Mouse (Mus musculus) embryonic stem cell, embryonic (primary cell): Measurements from ENCODE around the gene Arhgef3.

Experiments used
- CTCF ChIA-PET, 4 experiments: fragments of 300-600 bp in 2 of 4; fragments of 350-600 bp in 2 of 4; sonication (Branson Sonifier 250); formaldehyde crosslinking; loops; one replicate each; lab custom pipeline; 2022; ENCODE audit warnings: inconsistent platforms in 2 of 4; lab: Charles Lee
- POLR2A ChIA-PET, 4 experiments: fragments of 300-600 bp in 2 of 4; fragments of 350-600 bp in 2 of 4; sonication (Branson Sonifier 250); formaldehyde crosslinking; loops; one replicate each; lab custom pipeline; 2022; ENCODE audit warnings: antibody characterized with exemption in 4 of 4, inconsistent platforms in 1 of 4; lab: Charles Lee

Arhgef3 gene

DNA sequence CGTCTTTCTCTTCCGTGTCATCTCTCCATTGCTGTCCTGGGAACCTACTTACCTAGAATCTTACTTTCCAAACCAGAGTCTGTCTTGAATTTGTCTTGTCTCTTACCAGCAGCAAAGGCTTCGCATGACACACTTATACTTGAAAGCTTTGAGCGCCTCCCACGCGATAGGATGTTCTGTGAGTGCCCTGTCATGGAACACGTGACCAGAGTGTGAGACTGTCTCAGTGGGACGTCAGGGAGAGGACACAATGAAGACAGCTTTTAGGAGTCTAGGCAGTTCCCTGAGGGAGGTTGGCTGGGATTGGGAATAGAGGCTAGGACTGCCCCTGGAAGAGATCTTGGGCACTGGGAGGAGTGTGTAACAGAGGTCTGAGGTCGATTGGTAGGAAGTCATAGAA, 18.6 kb upstream of the Arhgef3 start:
- CTCF ChIA-PET, result interaction anchor here (0.6 to 5.9 kb wide), 52 partner anchors 9 to 500 kb away, joined by 3 to 154 read pairs (median 4); partner anchors contain the start of genes Il17rd (in 3 of the 4) and Arhgef3 (in 1 of the 4)
- POLR2A ChIA-PET, result interaction anchor here (0.6 to 7.6 kb wide), 54 partner anchors 9 to 574 kb away, joined by 3 to 131 read pairs (median 5); partner anchors contain the start of genes Il17rd (in 4 of the 4), Appl1 (in 1 of the 4), Arhgef3 (in 1 of the 4) and Fam208a (in 1 of the 4)

DNA sequence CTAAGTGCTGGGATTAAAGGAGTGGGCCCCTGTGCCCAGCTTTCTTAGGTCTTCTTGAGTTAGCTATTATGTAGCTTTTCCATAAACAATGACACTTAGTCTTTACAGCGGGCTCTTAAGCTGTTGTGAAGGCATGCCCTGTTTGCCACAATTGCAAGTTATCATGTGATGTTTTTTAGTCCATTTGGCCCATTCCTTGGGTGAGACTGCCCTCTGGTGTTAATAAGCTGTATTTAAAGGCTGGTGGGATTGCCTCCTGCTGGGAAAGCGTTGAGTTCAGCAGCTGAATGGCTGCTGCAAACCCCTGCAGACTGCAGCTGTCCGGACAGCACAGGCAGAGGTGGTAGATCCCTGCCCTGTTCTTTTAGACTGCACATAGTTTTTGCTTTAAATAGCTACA, 17.9 kb upstream of the Arhgef3 start:
- POLR2A ChIA-PET, result interaction anchor here (0.5 to 7.6 kb wide), 56 partner anchors 9 to 573 kb away, joined by 3 to 131 read pairs (median 5); partner anchors contain the start of genes Il17rd (in 4 of the 4), Arhgef3 (in 1 of the 4), Fam208a (in 1 of the 4) and Hesx1 (in 1 of the 4)
- CTCF ChIA-PET, result interaction anchor here (0.5 to 5.9 kb wide), 70 partner anchors 9 to 610 kb away, joined by 3 to 154 read pairs (median 4); partner anchors contain the start of genes Il17rd (in 4 of the 4) and Arhgef3 (in 1 of the 4)

DNA sequence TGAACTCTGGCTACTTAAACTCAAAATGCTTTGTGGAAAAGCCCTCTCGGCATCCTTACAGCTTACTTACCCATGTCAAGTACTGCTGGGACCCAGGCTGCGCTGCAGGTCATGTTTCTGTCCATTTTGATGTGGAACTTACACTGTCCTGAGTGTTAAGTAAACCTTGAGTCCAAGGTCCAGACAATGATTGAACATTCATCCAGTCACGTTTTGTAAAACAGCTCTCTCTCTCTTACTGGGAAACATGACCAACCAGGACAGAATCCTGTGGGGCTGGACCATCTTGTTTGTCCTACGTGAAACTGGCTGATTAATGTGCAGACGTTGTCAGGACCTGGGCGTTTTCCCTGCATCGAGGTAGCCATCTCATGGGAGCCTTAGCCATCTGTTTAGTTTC, 13.0 kb upstream of the Arhgef3 start:
- ChIA-PET CTCF (interaction anchor here in 1 of 4 experiments (0.5 to 1.4 kb wide), 2 partner anchors 65 to 71 kb away, joined by 4 to 7 read pairs; no protein-coding TSS in a partner anchor), POLR2A (interaction anchor here in 2 of 4 experiments (0.9 to 1.5 kb wide), 4 partner anchors 9 to 62 kb away, joined by 3 to 5 read pairs (median 3); partner anchors contain the start of gene Il17rd (in 1 of the 2))

DNA sequence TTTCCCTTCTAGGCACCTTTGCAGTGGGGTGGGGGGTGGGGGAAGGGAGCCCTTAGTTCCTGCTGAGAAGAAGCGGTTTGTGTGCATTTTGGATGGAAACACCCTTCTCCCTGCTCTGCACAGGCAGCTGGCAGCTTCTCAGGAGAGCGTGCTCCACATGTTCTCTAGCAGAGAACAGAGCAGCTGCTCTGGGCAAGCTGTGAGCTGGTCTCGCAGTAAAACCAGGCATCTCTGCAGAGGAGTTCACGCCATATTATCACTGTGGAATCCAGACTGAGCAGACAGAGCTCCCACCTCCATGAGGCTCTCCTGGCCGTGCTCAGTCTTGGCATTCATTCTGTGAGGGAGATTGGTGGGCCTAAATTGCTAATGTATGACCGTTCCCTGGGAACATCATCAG, 12.0 kb upstream of the Arhgef3 start:
- ChIA-PET POLR2A (interaction anchor here (0.6 to 2.4 kb wide), 13 partner anchors 9 to 327 kb away, joined by 3 to 8 read pairs (median 5); partner anchors contain the start of gene Il17rd (in 2 of the 4)), CTCF (interaction anchor here in 1 of 4 experiments (1.1 to 1.7 kb wide), 3 partner anchors 72 to 114 kb away, joined by 4 to 10 read pairs (median 7); no protein-coding TSS in a partner anchor)

DNA sequence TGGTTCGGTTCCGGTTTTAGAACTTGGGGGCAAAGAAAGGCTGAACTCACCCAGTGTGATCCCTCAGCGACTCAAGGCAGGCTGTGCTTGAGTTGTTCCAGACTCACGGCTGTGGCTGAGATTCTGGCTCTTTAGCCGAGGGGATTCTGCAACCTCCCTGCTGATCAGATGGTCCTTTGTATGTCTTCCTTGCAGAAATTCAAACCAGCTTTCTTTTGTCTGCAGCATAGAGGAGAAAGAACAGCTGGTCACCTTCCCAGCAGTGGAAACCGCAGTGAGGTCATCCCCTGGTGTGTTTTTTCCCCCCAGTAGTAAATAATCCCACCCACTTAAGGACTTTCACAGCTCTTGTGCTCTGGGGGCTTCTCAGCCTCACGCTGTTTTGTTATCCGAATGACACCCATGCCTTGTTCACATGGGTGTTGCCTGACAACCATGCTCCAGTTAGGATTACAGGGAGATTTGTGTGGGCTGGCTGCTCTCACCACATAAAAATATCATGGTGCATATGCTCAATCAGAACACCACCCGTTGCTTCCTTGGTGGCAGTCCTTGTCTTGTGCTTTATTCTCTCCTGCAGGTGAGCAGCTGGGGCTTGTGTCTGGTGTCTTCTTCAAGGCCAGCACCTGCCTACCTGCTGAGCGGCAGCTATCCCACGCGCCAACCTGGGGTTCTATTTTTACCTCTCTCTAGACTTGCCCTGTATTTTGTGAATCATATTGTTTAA, 8.8 kb upstream of the Arhgef3 start:
- ChIA-PET CTCF (interaction anchor here in 2 of 4 experiments (1.0 to 1.3 kb wide), 2 partner anchors 9 kb away, joined by 3 to 4 read pairs; no protein-coding TSS in a partner anchor), POLR2A (interaction anchor here in 3 of 4 experiments (0.6 to 2.0 kb wide), 9 partner anchors 9 to 66 kb away, joined by 3 to 5 read pairs (median 3); no protein-coding TSS in a partner anchor)

DNA sequence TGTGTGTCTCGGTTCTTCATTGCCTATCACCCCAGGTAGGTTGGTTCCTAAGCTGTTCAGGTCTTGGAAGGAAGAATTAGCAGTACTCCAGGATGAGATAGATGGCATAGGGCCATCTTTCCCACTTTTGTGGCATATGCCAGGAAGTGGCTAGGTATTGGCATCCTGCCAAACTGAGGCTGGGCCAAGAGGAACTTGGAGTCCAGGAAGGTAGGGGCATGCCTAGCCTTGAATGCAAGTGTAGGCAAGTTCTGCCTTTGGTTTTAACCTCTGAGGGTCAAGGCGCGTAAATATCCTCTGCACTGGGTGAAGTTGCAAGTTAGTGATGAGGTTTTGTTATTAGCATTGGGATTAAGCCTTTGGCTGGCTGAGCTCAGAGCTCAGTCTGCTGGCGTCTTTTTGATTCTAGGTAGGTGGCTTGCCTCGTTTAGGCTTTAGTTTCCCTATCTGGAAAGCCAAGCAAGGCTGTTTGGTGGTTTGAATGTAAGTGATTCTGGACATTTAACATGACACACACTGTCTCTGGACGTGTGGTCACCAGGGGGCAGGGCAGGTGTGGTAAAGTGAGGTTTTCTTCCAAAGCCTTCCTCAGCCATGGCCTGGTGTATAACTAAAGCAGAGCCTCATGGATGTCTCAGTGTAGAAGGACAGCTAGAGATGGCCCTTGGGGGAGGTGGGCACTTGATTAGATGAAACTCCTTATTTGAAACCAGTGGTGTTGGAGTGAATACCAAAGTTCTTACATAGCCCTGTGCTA, 5.8 kb upstream of the Arhgef3 start:
- ChIA-PET POLR2A (interaction anchor here in 3 of 4 experiments (0.6 to 1.6 kb wide), 8 partner anchors 10 to 107 kb away, joined by 3 to 5 read pairs (median 4); partner anchors contain the start of gene Il17rd (in 1 of the 3)), CTCF (interaction anchor here in 2 of 4 experiments (0.6 to 1.9 kb wide), 8 partner anchors 15 to 632 kb away, joined by 3 to 8 read pairs (median 3); no protein-coding TSS in a partner anchor)

DNA sequence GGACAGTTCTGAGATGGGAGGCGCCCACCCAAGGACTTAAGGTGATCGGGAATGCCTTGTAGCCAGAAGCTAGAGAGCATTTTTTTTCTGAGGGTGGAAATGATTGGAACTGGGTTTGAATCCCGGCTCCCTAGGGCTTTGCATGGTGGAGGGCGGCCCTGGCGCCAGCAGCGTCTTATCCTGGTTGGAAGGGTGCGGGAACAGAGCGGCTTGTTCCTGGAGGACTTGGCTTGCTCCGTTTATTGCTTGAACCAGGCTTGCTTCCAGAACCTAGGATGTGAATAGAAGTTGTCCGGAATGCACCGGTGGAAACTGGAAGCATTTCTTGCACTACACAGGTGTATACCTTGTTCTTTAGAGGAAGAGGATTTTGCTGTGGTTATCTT, 569 bp downstream of the Arhgef3 start:
- ChIA-PET POLR2A (interaction anchor here in 3 of 4 experiments (0.6 to 3.0 kb wide), 9 partner anchors 15 to 77 kb away, joined by 3 to 11 read pairs (median 4); partner anchors contain the start of gene Il17rd (in 1 of the 3)), CTCF (interaction anchor here in 1 of 4 experiments (1.8 kb wide), 1 partner anchor 68 kb away, joined by 5 read pairs; no protein-coding TSS in a partner anchor)

DNA sequence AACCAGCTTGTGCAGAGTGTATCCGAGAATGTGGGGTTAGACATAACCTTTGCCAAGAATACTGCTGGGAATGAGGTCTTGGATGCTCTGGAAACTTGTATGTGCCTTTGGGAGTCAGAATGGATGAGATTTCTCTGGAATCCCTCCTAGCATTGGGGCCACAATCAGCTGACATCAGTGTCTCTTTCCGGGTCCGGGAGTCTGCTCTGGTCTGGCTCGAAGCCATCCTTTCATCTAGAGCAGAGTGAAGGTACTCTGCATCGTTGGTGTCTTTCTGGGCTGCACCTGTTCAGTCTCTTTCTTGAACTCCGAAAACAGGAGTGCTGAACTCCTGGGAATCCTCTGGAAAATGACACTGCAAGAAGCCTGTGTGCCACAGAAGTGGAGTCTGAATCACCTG, 1.3 kb downstream of the Arhgef3 start:
- ChIA-PET CTCF (no interaction called here), POLR2A (interaction anchor here in 2 of 4 experiments (0.6 to 2.0 kb wide), 3 partner anchors 24 to 59 kb away, joined by 3 to 6 read pairs (median 5); no protein-coding TSS in a partner anchor)

DNA sequence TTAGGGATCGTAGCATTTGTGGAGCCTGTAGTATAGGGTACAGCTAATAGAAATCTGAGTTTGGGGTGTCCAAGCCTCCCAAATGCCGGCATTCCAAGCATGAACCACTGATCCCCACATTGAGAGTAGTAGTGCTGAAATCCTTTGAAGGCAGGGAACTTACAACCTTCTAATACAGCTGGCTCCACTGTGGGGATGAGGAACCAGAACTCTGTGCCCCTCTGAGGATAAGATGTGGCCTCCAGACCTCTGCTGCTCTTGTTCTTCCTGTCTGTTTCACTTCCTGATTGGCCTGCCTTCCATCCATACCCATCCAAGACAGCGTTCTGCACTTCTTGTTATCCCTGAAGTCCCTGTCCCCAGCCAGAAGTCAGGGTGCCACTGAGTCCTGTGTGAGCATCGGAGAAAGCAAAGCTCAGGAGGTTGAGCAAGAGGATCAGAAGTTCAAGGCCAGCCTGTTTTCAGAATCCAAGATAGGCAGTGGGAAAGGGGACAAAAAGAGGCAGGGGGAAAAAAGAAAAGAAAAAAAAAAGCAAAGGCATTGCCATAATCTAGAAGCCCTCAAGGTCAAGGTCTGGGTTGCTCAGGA, 2.0 kb downstream of the Arhgef3 start:
- CTCF ChIA-PET, result no interaction called here
- POLR2A ChIA-PET, result interaction anchor here in 2 of 4 experiments (0.9 to 1.9 kb wide), 3 partner anchors 13 to 25 kb away, joined by 3 to 6 read pairs (median 4); no protein-coding TSS in a partner anchor

DNA sequence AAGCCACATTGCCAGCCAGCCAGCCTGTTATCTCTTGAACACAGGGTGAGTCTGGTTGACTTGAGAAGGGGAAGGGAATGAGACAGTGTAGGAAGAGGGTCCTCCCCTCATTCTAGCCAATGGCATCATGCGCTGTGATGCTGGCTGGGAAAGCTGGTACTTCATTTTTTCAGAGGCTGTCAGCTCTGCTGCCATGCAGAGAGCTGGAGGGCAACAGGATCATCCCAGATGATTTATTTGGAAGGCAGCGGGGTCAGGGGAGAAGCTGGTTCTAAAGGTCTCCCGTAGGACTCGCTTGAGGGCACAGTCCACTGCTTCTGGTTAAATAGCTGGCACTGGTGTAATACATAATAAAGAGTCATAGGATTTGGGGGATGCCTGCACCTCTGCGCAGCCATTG, 3.8 kb downstream of the Arhgef3 start:
- CTCF ChIA-PET, result interaction anchor here in 2 of 4 experiments (0.5 to 1.3 kb wide), 2 partner anchors 87 to 315 kb away, joined by 3 read pairs; no protein-coding TSS in a partner anchor
- POLR2A ChIA-PET, result interaction anchor here in 1 of 4 experiments (0.8 to 1.9 kb wide), 4 partner anchors 9 to 64 kb away, joined by 3 to 4 read pairs (median 3); no protein-coding TSS in a partner anchor

DNA sequence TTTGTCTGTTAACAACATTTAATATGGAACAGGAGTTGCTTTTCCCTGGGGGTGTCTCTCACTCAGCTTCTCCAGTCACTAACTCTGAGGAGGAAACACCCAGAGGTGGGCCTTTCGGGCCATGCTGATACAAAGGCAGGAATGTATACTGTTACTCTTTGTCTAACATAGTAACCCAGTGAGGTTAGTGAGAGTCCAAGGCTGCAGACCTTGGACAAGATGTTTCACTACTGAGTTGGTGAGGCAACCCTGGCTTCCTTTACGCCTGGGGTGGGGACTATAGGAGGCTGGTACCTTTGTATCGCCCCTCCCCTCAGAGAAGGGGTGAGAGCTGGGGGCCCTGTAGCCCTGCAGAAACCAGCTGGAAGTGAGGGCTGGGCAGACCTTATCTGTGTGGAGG, 7.9 kb downstream of the Arhgef3 start:
- ChIA-PET CTCF (interaction anchor here in 2 of 4 experiments (0.5 to 1.7 kb wide), 2 partner anchors 26 to 116 kb away, joined by 3 to 4 read pairs; no protein-coding TSS in a partner anchor), POLR2A (interaction anchor here in 3 of 4 experiments (0.8 to 2.0 kb wide), 8 partner anchors 8 to 84 kb away, joined by 3 to 7 read pairs (median 4); partner anchors contain the start of gene Il17rd (in 1 of the 3))

DNA sequence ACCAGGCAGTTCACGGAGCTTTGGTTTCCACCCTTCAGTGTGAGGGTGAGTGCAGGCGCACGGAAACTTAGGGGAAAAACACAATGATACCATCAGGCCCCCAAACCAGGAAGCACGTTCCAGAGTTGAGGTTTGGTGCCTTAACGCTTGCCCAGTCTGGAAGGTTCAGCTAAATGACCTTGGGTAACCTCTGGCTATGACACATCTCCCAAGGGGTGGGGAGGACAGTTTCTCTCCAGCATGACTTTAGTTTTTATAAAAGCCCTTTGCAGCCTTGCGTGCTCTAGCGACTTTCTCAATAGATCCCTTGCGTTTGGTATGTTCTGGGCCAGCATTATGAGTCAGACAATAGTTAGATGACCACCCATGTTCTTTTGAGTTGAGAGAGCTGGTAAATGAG, 8.8 kb downstream of the Arhgef3 start:
- POLR2A ChIA-PET, result interaction anchor here in 3 of 4 experiments (0.6 to 2.0 kb wide), 11 partner anchors 9 to 370 kb away, joined by 3 to 7 read pairs (median 3); partner anchors contain the start of gene Il17rd (in 1 of the 3)
- CTCF ChIA-PET, result interaction anchor here in 2 of 4 experiments (1.2 to 1.7 kb wide), 2 partner anchors 27 kb away, joined by 3 to 4 read pairs; no protein-coding TSS in a partner anchor

DNA sequence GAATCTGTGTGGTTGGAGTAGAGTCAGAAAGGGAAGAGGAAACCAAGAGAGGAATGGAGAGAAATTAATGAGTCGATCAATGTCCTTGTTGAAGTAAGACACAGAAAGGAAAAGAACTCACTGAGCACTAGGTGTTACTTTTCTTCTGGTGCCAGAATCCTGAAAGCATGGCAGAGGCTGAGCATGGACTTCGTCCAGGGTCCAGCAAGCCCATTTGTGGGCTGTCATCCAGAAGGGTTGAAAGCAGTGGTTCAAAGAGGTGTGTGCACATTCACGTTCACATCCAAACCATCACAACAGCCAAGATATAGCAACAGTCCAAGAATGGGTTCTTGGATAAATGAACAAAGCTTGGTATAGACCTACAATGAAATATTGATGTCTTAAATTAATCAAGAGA, 15.3 kb downstream of the Arhgef3 start:
- CTCF ChIA-PET, result interaction anchor here in 1 of 4 experiments (1.3 kb wide), 1 partner anchor 33 kb away, joined by 3 read pairs; no protein-coding TSS in a partner anchor
- POLR2A ChIA-PET, result interaction anchor here in 3 of 4 experiments (0.6 to 2.3 kb wide), 15 partner anchors 8 to 299 kb away, joined by 3 to 22 read pairs (median 5); partner anchors contain the start of genes Arhgef3 (in 1 of the 3) and Fam208a (in 1 of the 3)

DNA sequence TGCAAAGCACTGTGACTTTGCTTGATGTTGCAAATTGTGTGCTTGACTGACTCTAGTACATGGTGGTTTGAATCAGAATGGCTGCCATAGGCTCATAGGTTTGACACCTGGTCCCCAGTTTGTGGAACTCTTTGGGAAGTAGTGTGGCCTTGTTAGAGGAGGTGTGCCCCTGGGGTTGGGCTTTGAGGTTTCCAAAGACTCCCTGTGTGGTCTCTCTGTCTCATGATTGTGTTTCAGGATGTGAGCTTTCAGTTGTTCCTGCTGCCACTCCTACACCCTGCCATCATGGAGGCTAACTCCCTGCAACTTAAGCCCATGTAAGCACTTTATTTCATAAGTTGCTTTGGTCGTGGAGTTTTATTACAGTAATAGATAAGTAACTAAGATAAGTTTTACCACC, 16.0 kb downstream of the Arhgef3 start:
- ChIA-PET POLR2A (interaction anchor here in 3 of 4 experiments (0.6 to 2.3 kb wide), 17 partner anchors 9 to 298 kb away, joined by 3 to 22 read pairs (median 5); partner anchors contain the start of genes Arhgef3 (in 1 of the 3) and Fam208a (in 1 of the 3)), CTCF (interaction anchor here in 1 of 4 experiments (1.3 kb wide), 1 partner anchor 34 kb away, joined by 3 read pairs; no protein-coding TSS in a partner anchor)

DNA sequence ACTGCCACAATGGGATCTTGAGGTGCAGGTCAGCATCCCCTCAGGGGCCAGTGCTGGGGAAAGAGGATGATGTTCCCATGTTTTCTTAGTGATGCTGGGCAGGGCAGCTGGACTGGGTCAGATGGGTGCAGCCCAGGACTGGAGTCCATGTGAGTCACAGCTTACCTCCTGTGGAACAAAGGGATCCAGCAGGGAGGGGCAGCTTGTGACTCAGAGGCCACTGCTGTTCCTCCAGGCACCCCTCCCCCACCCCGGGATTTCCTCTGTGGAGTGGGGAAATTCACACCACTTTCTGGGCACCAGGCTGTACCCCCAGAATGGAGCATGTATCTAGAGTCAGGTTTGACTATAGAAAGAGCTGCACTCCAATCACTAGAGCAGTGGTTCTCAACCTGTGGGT, 16.8 kb downstream of the Arhgef3 start:
- ChIA-PET CTCF (interaction anchor here in 1 of 4 experiments (0.6 to 0.7 kb wide), 2 partner anchors 161 to 1235 kb away, joined by 3 to 4 read pairs; no protein-coding TSS in a partner anchor), POLR2A (interaction anchor here in 2 of 4 experiments (1.0 to 2.3 kb wide), 7 partner anchors 8 to 51 kb away, joined by 3 to 22 read pairs (median 5); no protein-coding TSS in a partner anchor)

DNA sequence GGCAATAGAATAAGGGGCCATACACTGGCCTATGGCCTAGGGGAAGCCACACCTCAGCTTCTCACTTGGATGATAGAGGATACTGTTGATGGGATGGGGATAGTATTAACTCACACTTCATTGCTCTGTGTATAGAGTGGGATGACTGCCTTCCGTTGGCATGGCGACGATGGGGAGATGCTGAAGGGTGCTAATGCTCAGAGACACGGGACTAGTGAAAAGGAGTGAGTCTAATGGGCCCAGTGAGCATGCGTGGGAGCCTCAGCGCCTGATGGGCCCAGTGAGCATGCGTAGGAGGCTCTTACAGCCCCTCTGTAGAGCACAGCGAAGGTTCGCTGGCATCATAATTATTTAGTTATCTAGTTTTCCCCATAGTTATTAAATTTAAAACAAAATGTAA, 24.2 kb downstream of the Arhgef3 start:
- ChIA-PET CTCF (no interaction called here), POLR2A (interaction anchor here in 1 of 4 experiments (1.0 to 3.5 kb wide), 3 partner anchors 8 to 13 kb away, joined by 3 to 19 read pairs (median 3); no protein-coding TSS in a partner anchor)
